Mouse (Mus musculus) CH12.LX (cell line): ENCODE results near the gene Cnr2. TPM values are rescaled to one million over a fixed set of nuclear protein-coding genes. Genes with fewer than 3 reads are reported as not detected.

Experiments
- DNase-seq: peaks from one replicate; pipeline ENCODE4 v3.0.0-alpha.2; 2013; ENCODE audit errors: extremely low read depth
- H3K27ac ChIP-seq: 2 replicates; pipeline ENCODE4 v1.5.1; 2012; ENCODE audit warnings: low read depth, mild to moderate bottlenecking, control low read depth, moderate library complexity; ENCODE audit not compliant: insufficient read depth
- H3K27me3 ChIP-seq: replicated peaks from 2 replicates; pipeline ENCODE3; 2012; ENCODE audit warnings: inconsistent platforms
- H3K36me3 ChIP-seq, 2 experiments: replicated peaks in 1 of 2; 2 replicates each; pipeline versions ENCODE3 to v1.6.1; 2012; ENCODE audit warnings: inconsistent platforms in 1 of 2, low read length in 1 of 2, mild to moderate bottlenecking in 1 of 2, mixed read lengths in 1 of 2, moderate library complexity in 1 of 2; ENCODE audit not compliant: control insufficient read depth in 1 of 2, insufficient read depth in 1 of 2
- H3K4me1 ChIP-seq, 2 experiments: 2 replicates each; pipeline ENCODE4 v1.6.1; 2012; ENCODE audit warnings: inconsistent platforms in 1 of 2, moderate library complexity in 1 of 2; ENCODE audit not compliant: insufficient read depth in 2 of 2, control insufficient read depth in 1 of 2
- H3K4me2 ChIP-seq: 2 replicates; pipeline ENCODE4 v1.6.1; 2012; ENCODE audit warnings: low read depth, mild to moderate bottlenecking, control low read depth; ENCODE audit not compliant: poor library complexity, insufficient read depth, severe bottlenecking
- H3K4me3 ChIP-seq, 3 experiments: fragments of 150-350 bp in 1 of 3; sonication (generic) in 1 of 3; replicated peaks in 1 of 3; 2 replicates each; pipeline versions ENCODE3 to v1.5.1; 2011 to 2012; ENCODE audit warnings: low read depth in 2 of 3, low read length in 2 of 3, mild to moderate bottlenecking in 2 of 3, moderate library complexity in 2 of 3, control low read depth in 1 of 3, improper control_type of control experiment in 1 of 3, inconsistent platforms in 1 of 3, mixed read lengths in 1 of 3; ENCODE audit not compliant: poor library complexity in 1 of 3
- H3K79me2 ChIP-seq: replicated peaks from 2 replicates; pipeline ENCODE4 v1.6.1; 2012; ENCODE audit warnings: mild to moderate bottlenecking, moderate library complexity; ENCODE audit not compliant: control insufficient read depth, poor library complexity, insufficient read depth, severe bottlenecking; ENCODE audit errors: extremely low read depth
- H3K9ac ChIP-seq: 2 replicates; pipeline ENCODE4 v1.6.1; 2012; ENCODE audit warnings: low read depth, mild to moderate bottlenecking, control low read depth, moderate library complexity; ENCODE audit not compliant: insufficient read depth
- H3K9me3 ChIP-seq: replicated peaks from 2 replicates; pipeline ENCODE3; 2012; ENCODE audit warnings: low read length, inconsistent platforms, mixed read lengths
- BHLHE40 ChIP-seq: IDR thresholded peaks from 2 replicates; pipeline ENCODE4 v1.6.1; 2011; ENCODE audit warnings: mild to moderate bottlenecking, low read depth, low read length, improper control_type of control experiment
- E2F4 ChIP-seq: IDR thresholded peaks from 2 replicates; pipeline ENCODE4 v1.6.1; 2011; ENCODE audit warnings: low read depth, low read length, improper control_type of control experiment; ENCODE audit not compliant: insufficient replicate concordance
- MAFK ChIP-seq: IDR thresholded peaks from 2 replicates; pipeline ENCODE4 v1.6.1; 2011; ENCODE audit warnings: low read length, improper control_type of control experiment; ENCODE audit not compliant: insufficient replicate concordance
- MEF2A ChIP-seq: IDR thresholded peaks from 2 replicates; pipeline ENCODE4 v1.6.1; 2014; ENCODE audit warnings: low read depth, mild to moderate bottlenecking, inconsistent platforms, low read length, improper control_type of control experiment, borderline replicate concordance
- MYC ChIP-seq: IDR thresholded peaks from 2 replicates; pipeline ENCODE4 v1.6.1; 2011; ENCODE audit warnings: low read depth, mild to moderate bottlenecking, improper control_type of control experiment, low read length
- POLR2AphosphoS2 ChIP-seq: IDR thresholded peaks from 2 replicates; pipeline ENCODE4 v1.6.1; 2011; ENCODE audit warnings: low read depth, low read length, improper control_type of control experiment
- RAD21 ChIP-seq: IDR thresholded peaks from 2 replicates; pipeline ENCODE4 v1.6.1; 2011; ENCODE audit warnings: low read depth, mild to moderate bottlenecking, low read length, improper control_type of control experiment, moderate library complexity
- UBTF ChIP-seq: IDR thresholded peaks from 2 replicates; pipeline ENCODE4 v1.6.1; 2012; ENCODE audit warnings: low read depth, mild to moderate bottlenecking, inconsistent platforms, low read length, improper control_type of control experiment, moderate library complexity
- ZKSCAN1 ChIP-seq: IDR thresholded peaks from 2 replicates; pipeline ENCODE4 v1.6.1; 2012; ENCODE audit warnings: low read depth, inconsistent platforms, low read length, improper control_type of control experiment, borderline replicate concordance
- dilution Hi-C: fragments of 300-500 bp; cut with MboI; formaldehyde crosslinking; loops from 2 replicates; pipeline ENCODE4 v1.14.3; 2020; ENCODE audit warnings: low sequenced_read_pairs; ENCODE audit not compliant: extremely low pct_unique_long_range_greater_than_20kb, extremely low pct_ligation_motif_present
- in situ Hi-C: fragments of 300-500 bp; cut with MboI; formaldehyde crosslinking; loops from 3 replicates; pipeline ENCODE4 v1.14.3; 2019; ENCODE audit warnings: low sequenced_read_pairs, low pct_ligation_motif_present, low pct_unique_long_range_greater_than_20kb, mixed read lengths
- polyA plus RNA-seq: library from polyadenylated mRNA; unstranded; fragments of >175 nt; gene quantifications from 2 replicates; pipeline ENCODE4 v1.2.1, GENCODE M21; 2012; ENCODE audit warnings: low read depth; ENCODE audit not compliant: insufficient read length
- total RNA-seq, 2 experiments: library from RNA; depleted of rRNA; stranded (reverse); fragments of 300-350 nt in 1 of 2; fragments of >200 nt in 1 of 2; gene quantifications; 2 replicates each; pipeline ENCODE4 v1.2.3; 2012 to 2014

Gene Cnr2
- total and polyA plus RNA-seq, 3 experiments = 5.6 to 13.8 (median 10.6) TPM

DNA sequence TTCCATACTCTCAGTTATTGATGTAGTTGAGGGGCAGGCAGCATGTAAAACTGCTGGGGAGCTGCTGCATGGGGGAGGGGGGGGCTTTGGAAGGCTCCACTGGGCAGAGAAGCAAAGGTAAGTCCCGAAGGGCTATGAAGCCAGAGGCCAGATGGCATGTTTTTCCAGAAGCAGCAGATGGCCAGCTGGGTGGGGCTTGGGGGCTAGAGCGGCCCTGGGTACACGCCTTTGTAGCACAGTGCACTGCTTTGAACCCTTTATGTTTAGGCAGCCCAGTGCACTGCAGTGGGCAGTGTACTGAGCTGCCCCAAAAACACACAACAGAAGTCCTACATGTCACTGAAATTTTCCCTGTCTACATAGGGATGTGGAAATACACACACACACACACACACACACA lies 17.6 kb downstream of the Cnr2 start:
- TF ChIP-seq BHLHE40 = peak; percentile 57
- TF ChIP-seq MEF2A = no peak
- no peak for TF ChIP-seq MAFK
- dilution Hi-C loops (no loop called here), in situ Hi-C loops (no loop called here)
- peaks cover 21 to 56% of the 10 kb centered on the region in 2 experiments for H3K4me1 ChIP-seq
- H3K79me2 ChIP-seq = no peaks in the 10 kb centered on the region
- DNase-seq = no peak
- H3K4me3 ChIP-seq = no peak overlapping the region
- no peak overlapping the region for H3K9ac ChIP-seq
- no peak overlapping the region for H3K27ac ChIP-seq
- H3K9me3 ChIP-seq = no peaks in the 10 kb centered on the region
- no peaks in the 10 kb centered on the region for H3K27me3 ChIP-seq
- H3K4me2 ChIP-seq = no peak overlapping the region
- peaks cover 11 to 24% of the 10 kb centered on the region in 2 experiments for H3K36me3 ChIP-seq

GRCm38 (mm10) chr4:135913433-135913832 lies 18.2 kb downstream of the Cnr2 start:
- Histone ChIP-seq H3K79me2 (no peaks in the 10 kb centered on the region), H3K4me1 (peaks cover 20 to 59% of the 10 kb centered on the region in 2 experiments), H3K9me3 (no peaks in the 10 kb centered on the region), H3K9ac (no peak overlapping the region), H3K27ac (no peak overlapping the region), H3K4me2 (no peak overlapping the region), H3K4me3 (no peak overlapping the region), H3K36me3 (peaks cover 15 to 24% of the 10 kb centered on the region in 2 experiments), H3K27me3 (no peaks in the 10 kb centered on the region)
- no peak for DNase-seq
- TF ChIP-seq ZKSCAN1 (no peak), POLR2AphosphoS2 (no peak), MYC (no peak), RAD21 (no peak)
- dilution Hi-C loops (no loop called here), in situ Hi-C loops (no loop called here)

DNA sequence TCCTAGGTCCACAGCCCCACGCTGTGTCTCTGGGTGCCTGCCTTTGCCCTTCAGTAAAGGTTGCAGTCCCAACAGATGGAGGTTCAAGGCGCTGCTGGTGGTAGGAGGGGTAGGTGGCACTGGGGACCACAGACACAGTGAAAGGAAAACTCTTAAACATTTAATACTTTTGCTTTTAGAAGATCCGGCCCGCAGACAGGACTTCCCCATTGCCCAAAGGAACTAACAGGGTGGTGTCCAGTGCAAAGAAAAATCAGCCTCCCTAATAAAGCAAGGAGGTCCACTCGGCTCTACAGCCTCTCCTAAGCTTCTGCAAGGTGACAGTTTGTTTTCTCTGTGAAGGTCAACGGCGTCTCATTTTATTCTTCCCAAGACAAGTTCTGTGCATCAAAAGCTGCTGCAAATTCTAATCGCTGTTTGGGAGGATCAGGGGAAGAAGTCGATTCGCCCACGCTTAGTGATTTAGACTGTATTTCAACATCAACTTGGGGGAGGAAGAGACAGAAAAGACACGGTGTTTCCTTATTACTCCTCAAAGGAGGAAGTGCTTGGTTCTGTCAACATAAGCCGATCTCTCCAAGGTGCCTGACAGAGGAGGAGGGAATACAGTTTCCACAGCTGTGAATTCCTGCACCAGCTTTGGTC lies 23.6 kb downstream of the Cnr2 start:
- Histone ChIP-seq H3K9me3 (no peaks in the 10 kb centered on the region), H3K79me2 (0 out of 2 replicates have a peak, but pooled peaks cover 4% of the 10 kb centered on the region), H3K4me2 (no peak overlapping the region), H3K9ac (no peak overlapping the region), H3K36me3 (peaks cover 25 to 48% of the 10 kb centered on the region in 2 experiments), H3K4me1 (peaks cover 0 to 39% of the 10 kb centered on the region in 2 experiments; a peak in 2 of 4 replicates), H3K27ac (no peak overlapping the region), H3K4me3 (no peak overlapping the region), H3K27me3 (no peaks in the 10 kb centered on the region)
- dilution Hi-C loops (no loop called here), in situ Hi-C loops (no loop called here)
- DNase-seq = no peak
- no peak for TF ChIP-seq E2F4
- no peak for TF ChIP-seq UBTF
- no peak for TF ChIP-seq MYC
